In genomic region chr17:47738879-47739798, GRCm38 (mm10) we compare ENCODE assay signal across 8 mouse cellular contexts. TPM values are rescaled to one million over a fixed set of nuclear protein-coding genes. Genes with fewer than 3 reads are reported as not detected.
DNase-seq lines count a peak whose midpoint lies in the region; ATAC-seq lines count a peak whose summit lies in the region.

No protein-coding gene starts in this region.

- H3K36me3 ChIP-seq in embryonic facial prominence, embryonic 15.5 days: no peaks in the 10 kb centered on the region
- no peaks in the 10 kb centered on the region for H3K36me3 ChIP-seq in intestine, embryonic 16.5 days (ENCODE audit: control insufficient read depth, insufficient read depth, low read length)
- H3K36me3 ChIP-seq in lung, embryonic 15.5 days: no peaks in the 10 kb centered on the region

- peak overlapping the region; percentile 84 for H3K27ac ChIP-seq in embryonic facial prominence, embryonic 15.5 days (replicated peaks)
- peak overlapping the region; percentile 94 for H3K27ac ChIP-seq in intestine, embryonic 16.5 days (ENCODE audit: low read length)
- H3K27ac ChIP-seq in lung, embryonic 15.5 days: 0 out of 2 replicates have a peak overlapping the region, but pooled peaks have one; percentile 45

- peak overlapping the region; percentile 82 for H3K4me3 ChIP-seq in embryonic facial prominence, embryonic 15.5 days (replicated peaks)
- H3K4me3 ChIP-seq in intestine, embryonic 16.5 days (ENCODE audit: low read length): peak overlapping the region; percentile 77
- peak overlapping the region; percentile 86 for H3K4me3 ChIP-seq in lung, embryonic 15.5 days

- peak overlapping the region; percentile 97 for H3K4me2 ChIP-seq in embryonic facial prominence, embryonic 15.5 days (replicated peaks)
- peak overlapping the region; percentile 94 for H3K4me2 ChIP-seq in intestine, embryonic 16.5 days (ENCODE audit: low read depth, low read length)
- peak overlapping the region; percentile 99 for H3K4me2 ChIP-seq in lung, embryonic 15.5 days

- ATAC-seq in embryonic facial prominence, embryonic 15.5 days (ENCODE audit: insufficient number of reproducible peaks, low FRiP score, low TSS enrichment, low read depth): no peak
- ATAC-seq in intestine, embryonic 16.5 days: peak; percentile 45
- no peak for ATAC-seq in lung, embryonic 15.5 days (ENCODE audit: borderline replicate concordance, extremely low read depth, low FRiP score, low TSS enrichment)

- no peaks in the 10 kb centered on the region for H3K27me3 ChIP-seq in embryonic facial prominence, embryonic 15.5 days
- H3K27me3 ChIP-seq in intestine, embryonic 16.5 days (replicated peaks; ENCODE audit: control insufficient read depth, insufficient read depth, low read length): no peaks in the 10 kb centered on the region
- H3K27me3 ChIP-seq in lung, embryonic 15.5 days: peaks cover 7% of the 10 kb centered on the region; the same call in 1 of the 2 replicates

- intact Hi-C loops in heart, postnatal 36 days (cut with DNase I): no loop called here

- 7% methylated on average over 19 of the region's 20 CpGs for WGBS in embryonic facial prominence, embryonic 15.5 days
- WGBS in intestine, embryonic 16.5 days: 10% methylated on average over 20 of the region's 20 CpGs
- 13% methylated on average over 20 of the region's 20 CpGs for WGBS in lung, embryonic 15.5 days

- peak overlapping the region; percentile 68 for H3K9ac ChIP-seq in embryonic facial prominence, embryonic 15.5 days
- peak overlapping the region; percentile 80 for H3K9ac ChIP-seq in intestine, embryonic 16.5 days (ENCODE audit: low read depth, low read length)
- H3K9ac ChIP-seq in lung, embryonic 15.5 days: peak overlapping the region; percentile 68; the same call in 1 of the 2 replicates

- peak; percentile 95 for DNase-seq in heart, adult 11 months
- no peak for DNase-seq in heart, postnatal 36 days
- DNase-seq in spleen, adult 12 weeks (ENCODE audit: low spot score): peak; percentile 31
- no peak for DNase-seq in layer of hippocampus, adult 9-10 months (ENCODE audit: low spot score)
- DNase-seq in testis, postnatal 10 days (ENCODE audit: low spot score): no peak

- peaks cover 22% of the 10 kb centered on the region for H3K4me1 ChIP-seq in embryonic facial prominence, embryonic 15.5 days
- H3K4me1 ChIP-seq in intestine, embryonic 16.5 days (ENCODE audit: control insufficient read depth, insufficient read depth, low read length): peaks cover 28% of the 10 kb centered on the region
- peaks cover 21% of the 10 kb centered on the region for H3K4me1 ChIP-seq in lung, embryonic 15.5 days

- H3K9me3 ChIP-seq in embryonic facial prominence, embryonic 15.5 days (replicated peaks): no peaks in the 10 kb centered on the region
- no peaks in the 10 kb centered on the region for H3K9me3 ChIP-seq in intestine, embryonic 16.5 days (ENCODE audit: control insufficient read depth, low read length)
- no peaks in the 10 kb centered on the region for H3K9me3 ChIP-seq in lung, embryonic 15.5 days

RNA-seq across cellular contexts. Expression of gene Tfeb, which starts 2.3 kb away (rescaled TPM):
- total RNA-seq in heart, postnatal 36 days (2021): 10 to 100 TPM; 39.9 to 44.8 TPM
- 13.5 and 14.3 TPM in 2 replicates for polyA plus RNA-seq in embryonic facial prominence, embryonic 15.5 days (2015; fragmentation: Nextera tagmentation; extraction: Ambion mirVana)
- polyA plus RNA-seq in intestine, embryonic 16.5 days (2015; fragmentation: Nextera tagmentation; extraction: Ambion mirVana): 30.7 and 37.8 TPM in 2 replicates
- 12.9 and 14.7 TPM in 2 replicates for polyA plus RNA-seq in lung, embryonic 15.5 days (2015; fragmentation: Nextera tagmentation; extraction: Ambion mirVana)

RNA-seq across cellular contexts. Expression of gene Pgc, which starts 12.5 kb away (rescaled TPM):
- not detected for total RNA-seq in heart, postnatal 36 days (2021)
- 0.12 and 0.16 TPM in 2 replicates for polyA plus RNA-seq in embryonic facial prominence, embryonic 15.5 days (2015; fragmentation: Nextera tagmentation; extraction: Ambion mirVana)
- polyA plus RNA-seq in intestine, embryonic 16.5 days (2015; fragmentation: Nextera tagmentation; extraction: Ambion mirVana): 0.28 and 0.68 TPM in 2 replicates
- polyA plus RNA-seq in lung, embryonic 15.5 days (2015; fragmentation: Nextera tagmentation; extraction: Ambion mirVana): 14.2 and 15.7 TPM in 2 replicates

RNA-seq across cellular contexts. Expression of gene Prickle4, which starts 44.6 kb away (rescaled TPM):
- total RNA-seq in heart, postnatal 36 days (2021): 1 to 10 TPM; 2.1 to 4.8 TPM
- 0.71 and 1.3 TPM in 2 replicates for polyA plus RNA-seq in embryonic facial prominence, embryonic 15.5 days (2015; fragmentation: Nextera tagmentation; extraction: Ambion mirVana)
- 0.69 and 1.8 TPM in 2 replicates for polyA plus RNA-seq in intestine, embryonic 16.5 days (2015; fragmentation: Nextera tagmentation; extraction: Ambion mirVana)
- 0.73 and 0.86 TPM in 2 replicates for polyA plus RNA-seq in lung, embryonic 15.5 days (2015; fragmentation: Nextera tagmentation; extraction: Ambion mirVana)

RNA-seq across cellular contexts. Expression of gene Gm21981, which starts 44.9 kb away (rescaled TPM):
- total RNA-seq in heart, postnatal 36 days (2021): under 1 TPM; 0.50 to 0.70 TPM
- 0.12 and 0.24 TPM in 2 replicates for polyA plus RNA-seq in embryonic facial prominence, embryonic 15.5 days (2015; fragmentation: Nextera tagmentation; extraction: Ambion mirVana)
- 0.16 and 0.26 TPM in 2 replicates for polyA plus RNA-seq in intestine, embryonic 16.5 days (2015; fragmentation: Nextera tagmentation; extraction: Ambion mirVana)
- 0.35 and 0.45 TPM in 2 replicates for polyA plus RNA-seq in lung, embryonic 15.5 days (2015; fragmentation: Nextera tagmentation; extraction: Ambion mirVana)

RNA-seq across cellular contexts. Expression of gene Frs3, which starts 50.3 kb away (rescaled TPM):
- 1 to 10 TPM; 4.0 to 4.3 TPM for total RNA-seq in heart, postnatal 36 days (2021)
- 5.5 and 7.1 TPM in 2 replicates for polyA plus RNA-seq in embryonic facial prominence, embryonic 15.5 days (2015; fragmentation: Nextera tagmentation; extraction: Ambion mirVana)
- polyA plus RNA-seq in intestine, embryonic 16.5 days (2015; fragmentation: Nextera tagmentation; extraction: Ambion mirVana): 3.2 and 4.4 TPM in 2 replicates
- 5.6 and 6.5 TPM in 2 replicates for polyA plus RNA-seq in lung, embryonic 15.5 days (2015; fragmentation: Nextera tagmentation; extraction: Ambion mirVana)

Comparison
In these comparisons a context has a peak if more than half of its experiments do, and no peak if none do; other contexts are left out.
1. DNase-seq: peak in heart, adult 11 months (single experiment) and spleen, adult 12 weeks (single experiment); none in heart, postnatal 36 days (0 of 2), layer of hippocampus, adult 9-10 months (single experiment) and testis, postnatal 10 days (single experiment).
2. Peak in every context shown above with its lines, with median percentiles within 50 percentile points of each other: H3K27ac ChIP-seq, H3K4me2 ChIP-seq, H3K4me3 ChIP-seq and H3K9ac ChIP-seq.